Mouse (Mus musculus) limb, embryonic 11.5 days (tissue): Measurements from ENCODE around the gene Syngr1. TPM values are rescaled to one million over a fixed set of nuclear protein-coding genes. Genes with fewer than 3 reads are reported as not detected.
A peak's percentile ranks its signal among the peaks of the same experiment; 100 is the strongest.

Experiments used
- ATAC-seq: fragments of 200-750 bp; cut with Nextera tagmentation; 2 replicates; pipeline ENCODE4 v1.8.0; 2017; ENCODE audit warnings: low read depth; ENCODE audit not compliant: insufficient number of reproducible peaks, low FRiP score, low TSS enrichment
- DNase-seq: peaks from one replicate; pipeline ENCODE4 v3.0.0-alpha.2; 2015; ENCODE audit warnings: low spot score
- H3K27ac ChIP-seq: fragments of 300-500 bp; sonication (generic); replicated peaks from 2 replicates; pipeline ENCODE4 v1.5.1; 2014; ENCODE audit warnings: low read depth, mild to moderate bottlenecking, low read length
- H3K27me3 ChIP-seq: fragments of 300-500 bp; sonication (generic); 2 replicates; pipeline ENCODE4 v1.6.1; 2014; ENCODE audit warnings: mild to moderate bottlenecking, low read length, mixed read lengths; ENCODE audit not compliant: control insufficient read depth, insufficient read depth
- H3K36me3 ChIP-seq: fragments of 300-500 bp; sonication (generic); 2 replicates; pipeline ENCODE4 v1.6.1; 2014; ENCODE audit warnings: mild to moderate bottlenecking, low read length, moderate library complexity, mixed read lengths; ENCODE audit not compliant: control insufficient read depth, insufficient read depth
- H3K4me1 ChIP-seq: fragments of 300-500 bp; sonication (generic); 2 replicates; pipeline ENCODE4 v1.6.1; 2014; ENCODE audit warnings: low read length, mixed read lengths; ENCODE audit not compliant: control insufficient read depth, insufficient read depth
- H3K4me2 ChIP-seq: fragments of 300-500 bp; sonication (generic); 2 replicates; pipeline ENCODE4 v1.6.1; 2014; ENCODE audit warnings: low read depth, mild to moderate bottlenecking, moderate library complexity; ENCODE audit not compliant: severe bottlenecking
- H3K4me3 ChIP-seq: fragments of 300-500 bp; sonication (generic); 2 replicates; pipeline ENCODE4 v1.5.1; 2014; ENCODE audit warnings: low read depth, low read length
- H3K9ac ChIP-seq: fragments of 300-500 bp; sonication (generic); 2 replicates; pipeline ENCODE4 v1.6.1; 2014; ENCODE audit warnings: mild to moderate bottlenecking, low read length
- H3K9me3 ChIP-seq: fragments of 300-500 bp; sonication (generic); 2 replicates; pipeline ENCODE4 v1.6.1; 2016; ENCODE audit warnings: low read length; ENCODE audit not compliant: control insufficient read depth
- WGBS: fragments of 180-500 bp; shearing (Covaris S2); extraction: QIAGEN DNeasy Blood & Tissue Kit; methylation state at CpG from one replicate; pipeline ENCODE4 v1.1.7; 2014; 5-methylcytosine and 5-hydroxymethylcytosine counted together
- microRNA-seq: library from miRNA; unstranded; fragments of <30 nt; microRNA quantifications from one replicate; pipeline ENCODE4, GENCODE M21; 2016
- polyA plus RNA-seq: library from polyadenylated mRNA; unstranded; fragments of >200 nt; fragmentation: Nextera tagmentation; extraction: Ambion mirVana; gene quantifications from 2 replicates; pipeline ENCODE4 v1.2.1, GENCODE M21; 2014

Gene Syngr1
- polyA plus RNA-seq, 1 experiment from 2014 or later = 3.0 TPM

DNA sequence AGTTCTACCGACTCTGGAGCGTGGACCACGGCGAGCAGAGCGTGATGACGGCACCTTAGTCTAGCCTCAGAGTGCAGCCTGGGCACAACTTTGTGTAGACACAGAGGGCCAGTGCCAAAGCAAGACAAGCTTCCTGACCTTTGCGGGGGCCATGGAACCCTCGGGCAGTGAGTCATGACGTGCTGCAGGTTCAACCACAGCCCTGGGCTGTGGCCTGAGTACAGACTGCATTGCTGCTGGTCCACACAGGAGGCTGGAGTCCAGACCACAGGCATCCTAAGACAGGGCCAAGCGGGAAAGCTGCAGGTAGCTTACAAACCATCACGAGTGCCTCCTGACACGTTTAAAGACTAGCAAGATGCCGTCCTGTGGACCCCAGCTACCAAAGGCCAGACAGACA, 69.1 kb downstream of the Syngr1 start:
- H3K36me3 ChIP-seq = peaks cover 34% of the 10 kb centered on the region
- DNase-seq = no peak
- H3K4me1 ChIP-seq = peaks cover 11% of the 10 kb centered on the region
- 93% methylated on average over 13 of the region's 13 CpGs for WGBS
- ATAC-seq = no peak
- H3K27me3 ChIP-seq = no peaks in the 10 kb centered on the region
- H3K27ac ChIP-seq = no peak overlapping the region
- no peak overlapping the region for H3K4me3 ChIP-seq
- H3K9me3 ChIP-seq = no peaks in the 10 kb centered on the region
- H3K4me2 ChIP-seq = no peak overlapping the region
- no peak overlapping the region for H3K9ac ChIP-seq

- H3K9ac ChIP-seq = no peak overlapping the region
- peaks cover 32% of the 10 kb centered on the region for H3K36me3 ChIP-seq
- H3K27ac ChIP-seq = no peak overlapping the region
- WGBS = 93% methylated on average over 4 of the region's 4 CpGs
- DNase-seq (no peak), ATAC-seq (no peak)
- H3K4me3 ChIP-seq = no peak overlapping the region
- H3K27me3 ChIP-seq = no peaks in the 10 kb centered on the region
- H3K4me1 ChIP-seq = peaks cover 11% of the 10 kb centered on the region
- H3K4me2 ChIP-seq = no peak overlapping the region
- H3K9me3 ChIP-seq = no peaks in the 10 kb centered on the region
Observed at GRCm38 (mm10) chr15:80160726-80161125, 69.6 kb downstream of the Syngr1 start.

GRCm38 (mm10) chr15:80161199-80161598, 70.1 kb downstream of the Syngr1 start:
- Histone ChIP-seq H3K27ac (no peak overlapping the region), H3K36me3 (peaks cover 32% of the 10 kb centered on the region), H3K9me3 (no peaks in the 10 kb centered on the region), H3K4me2 (no peak overlapping the region), H3K4me3 (no peak overlapping the region), H3K9ac (no peak overlapping the region), H3K4me1 (peaks cover 11% of the 10 kb centered on the region), H3K27me3 (no peaks in the 10 kb centered on the region)
- 96% methylated on average over 3 of the region's 3 CpGs for WGBS
- no peak for DNase-seq
- no peak for ATAC-seq

- Histone ChIP-seq H3K4me2 (no peak overlapping the region), H3K9me3 (no peaks in the 10 kb centered on the region), H3K27me3 (no peaks in the 10 kb centered on the region), H3K36me3 (peaks cover 30% of the 10 kb centered on the region), H3K9ac (no peak overlapping the region), H3K27ac (no peak overlapping the region), H3K4me1 (peaks cover 11% of the 10 kb centered on the region), H3K4me3 (no peak overlapping the region)
- DNase-seq (no peak), ATAC-seq (no peak)
- 86% methylated on average over 4 of the region's 4 CpGs for WGBS
Observed at GRCm38 (mm10) chr15:80162401-80162964, 71.3 kb downstream of the Syngr1 start.

DNA sequence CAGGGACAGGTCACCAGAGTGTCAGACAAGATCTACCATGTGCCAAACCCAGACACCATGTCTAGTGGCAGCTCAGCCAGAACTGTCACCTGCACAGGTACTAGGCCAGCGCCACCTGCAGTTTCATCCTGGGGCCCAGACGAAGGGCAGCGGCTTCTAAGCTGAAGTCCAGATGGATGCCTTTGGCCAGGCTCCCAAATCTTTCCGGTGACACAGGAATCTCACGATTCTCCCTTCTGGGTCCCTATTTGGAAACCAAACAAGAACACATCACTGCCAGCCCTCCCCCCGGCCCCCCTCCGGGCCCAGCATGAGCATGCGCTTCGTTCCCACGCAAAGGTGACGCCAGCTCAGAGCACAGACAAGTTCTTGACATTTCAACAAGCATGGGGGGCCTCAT, 72.1 kb downstream of the Syngr1 start:
- Histone ChIP-seq H3K4me2 (no peak overlapping the region), H3K9ac (no peak overlapping the region), H3K27ac (no peak overlapping the region), H3K4me3 (no peak overlapping the region), H3K4me1 (peaks cover 9% of the 10 kb centered on the region), H3K9me3 (no peaks in the 10 kb centered on the region), H3K27me3 (no peaks in the 10 kb centered on the region), H3K36me3 (peaks cover 23% of the 10 kb centered on the region)
- ATAC-seq = no peak
- WGBS = 87% methylated on average over 11 of the region's 11 CpGs
- no peak for DNase-seq

DNA sequence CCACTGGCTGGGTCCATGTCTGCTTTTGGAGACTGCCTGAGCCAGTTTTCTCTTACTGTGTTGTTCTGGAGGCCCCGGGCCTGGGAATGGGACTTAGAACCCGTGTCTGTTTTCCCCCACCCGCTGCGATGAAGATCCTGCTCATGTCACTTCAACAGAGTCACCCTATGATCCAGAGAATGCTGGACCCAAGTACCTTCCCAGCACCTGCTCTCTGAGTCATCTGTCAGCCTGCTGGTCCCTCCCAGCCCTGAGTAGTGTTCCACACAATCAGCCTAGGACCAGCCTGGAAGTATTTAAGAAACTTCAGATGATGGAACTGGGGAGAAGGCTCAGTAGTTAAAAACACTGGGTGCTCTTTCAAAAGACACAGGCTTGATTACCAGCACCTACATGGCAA, 72.6 kb downstream of the Syngr1 start:
- H3K4me1 ChIP-seq = peaks cover 5% of the 10 kb centered on the region
- 93% methylated on average over 4 of the region's 4 CpGs for WGBS
- H3K9me3 ChIP-seq = no peaks in the 10 kb centered on the region
- no peak overlapping the region for H3K27ac ChIP-seq
- H3K9ac ChIP-seq = no peak overlapping the region
- H3K4me2 ChIP-seq = no peak overlapping the region
- H3K27me3 ChIP-seq = no peaks in the 10 kb centered on the region
- no peak for ATAC-seq
- DNase-seq = no peak
- H3K36me3 ChIP-seq = peaks cover 21% of the 10 kb centered on the region
- no peak overlapping the region for H3K4me3 ChIP-seq

DNA sequence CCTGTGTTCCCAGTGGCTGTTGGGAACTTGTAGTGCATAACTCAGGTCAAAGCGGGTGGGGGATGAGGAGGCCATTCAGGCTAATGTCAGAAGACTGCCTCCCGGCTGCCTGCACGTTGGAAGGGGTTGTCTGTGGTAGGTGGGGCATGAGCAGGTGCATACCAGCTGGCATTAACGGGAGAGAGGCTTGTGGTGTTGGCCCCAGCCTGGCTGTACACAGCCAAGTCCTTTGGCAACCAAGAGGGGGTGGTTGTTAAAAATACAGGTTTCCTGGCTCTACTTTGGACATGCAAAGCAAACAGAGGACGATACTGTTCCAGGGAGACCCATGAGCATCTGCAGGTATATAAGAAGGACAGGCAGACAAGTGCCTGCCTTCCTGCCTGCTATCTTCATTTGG, 74.3 kb downstream of the Syngr1 start:
- 63% methylated on average over 5 of the region's 5 CpGs for WGBS
- Histone ChIP-seq H3K27ac (no peak overlapping the region), H3K36me3 (peaks cover 10% of the 10 kb centered on the region; the same call in 1 of the 2 replicates), H3K27me3 (no peaks in the 10 kb centered on the region), H3K4me1 (peaks cover 2% of the 10 kb centered on the region; the same call in 1 of the 2 replicates), H3K4me2 (no peak overlapping the region), H3K4me3 (no peak overlapping the region), H3K9me3 (no peaks in the 10 kb centered on the region), H3K9ac (no peak overlapping the region)
- ATAC-seq (no peak), DNase-seq (no peak)

Small RNA genes lying within 50 kb of the gene (microRNA-seq; reads per million reads assigned to microRNA genes)
- 29.0 reads per million, percentile 33 among the genes with 10 or more reads in this experiment for gene Snord43

Other genes with a start within 250 kb of the Syngr1 start
- gene Apobec3, start 199.7 kb upstream of the Syngr1 start, polyA plus RNA-seq = 9.7 and 11.8 TPM in 2 replicates
- 0.97 and 1.4 TPM in 2 replicates for gene Cbx7, start 120.2 kb upstream of the Syngr1 start, polyA plus RNA-seq
- 1.6 and 2.4 TPM in 2 replicates for gene Pdgfb, start 76.4 kb upstream of the Syngr1 start, polyA plus RNA-seq
- gene Rpl3, start 534 bp downstream of the Syngr1 start, polyA plus RNA-seq = 1,283 and 1,338 TPM in 2 replicates
- 35.4 and 35.5 TPM in 2 replicates for gene Tab1, start 41.8 kb downstream of the Syngr1 start, polyA plus RNA-seq
- 6.5 and 6.8 TPM in 2 replicates for gene Mgat3, start 82.4 kb downstream of the Syngr1 start, polyA plus RNA-seq
- 33.8 and 36.7 TPM in 2 replicates for gene Mief1, start 142.7 kb downstream of the Syngr1 start, polyA plus RNA-seq
- gene AC140267.1, start 144.5 kb downstream of the Syngr1 start, polyA plus RNA-seq = not detected in 2 replicates
- gene Atf4, start 163.8 kb downstream of the Syngr1 start, polyA plus RNA-seq = 110 and 125 TPM in 2 replicates
- 74.7 and 79.0 TPM in 2 replicates for gene Rps19bp1, start 173.0 kb downstream of the Syngr1 start, polyA plus RNA-seq
- gene Cacna1i, start 195.9 kb downstream of the Syngr1 start, polyA plus RNA-seq = 0.01 TPM in 1 of 2 replicates, not detected in the other